Mouse (Mus musculus) hindbrain, embryonic 14.5 days (tissue): Measurements from ENCODE around the gene Trim41. TPM values are rescaled to one million over a fixed set of nuclear protein-coding genes. Genes with fewer than 3 reads are reported as not detected.

Experiments used
- ATAC-seq: fragments of 200-750 bp; cut with Nextera tagmentation; 2 replicates; pipeline ENCODE4 v1.8.0; 2017; ENCODE audit warnings: moderate number of reproducible peaks, mild to moderate bottlenecking, moderate TSS enrichment, moderate library complexity; ENCODE audit not compliant: low FRiP score
- DNase-seq: peaks from one replicate; pipeline ENCODE4 v3.0.0-alpha.2; 2015; ENCODE audit warnings: low spot score
- H3K27ac ChIP-seq: fragments of 300-500 bp; sonication (generic); 2 replicates; pipeline ENCODE4 v1.5.1; 2014; ENCODE audit warnings: mild to moderate bottlenecking, moderate library complexity
- H3K27me3 ChIP-seq: fragments of 300-500 bp; sonication (generic); 2 replicates; pipeline ENCODE4 v1.6.1; 2014; ENCODE audit warnings: mild to moderate bottlenecking, low read length, mixed read lengths; ENCODE audit not compliant: control insufficient read depth, insufficient read depth
- H3K36me3 ChIP-seq: fragments of 300-500 bp; sonication (generic); replicated peaks from 2 replicates; pipeline ENCODE4 v1.6.1; 2014; ENCODE audit not compliant: control insufficient read depth, insufficient read depth
- H3K4me1 ChIP-seq: fragments of 300-500 bp; sonication (generic); replicated peaks from 2 replicates; pipeline ENCODE4 v1.6.1; 2014; ENCODE audit warnings: antibody characterized with exemption, low read length, mixed read lengths; ENCODE audit not compliant: control insufficient read depth, insufficient read depth
- H3K4me2 ChIP-seq: fragments of 300-500 bp; sonication (generic); replicated peaks from 2 replicates; pipeline ENCODE4 v1.6.1; 2014; ENCODE audit warnings: mild to moderate bottlenecking, moderate library complexity
- H3K4me3 ChIP-seq: fragments of 300-500 bp; sonication (generic); replicated peaks from 2 replicates; pipeline ENCODE4 v1.5.1; 2014; ENCODE audit warnings: mild to moderate bottlenecking, low read length
- H3K9ac ChIP-seq: fragments of 300-500 bp; sonication (generic); 2 replicates; pipeline ENCODE4 v1.6.1; 2014
- H3K9me3 ChIP-seq: fragments of 300-500 bp; sonication (generic); 2 replicates; pipeline ENCODE4 v1.6.1; 2016; ENCODE audit warnings: low read length; ENCODE audit not compliant: control insufficient read depth
- WGBS: fragments of 180-500 bp; shearing (Covaris S2); extraction: QIAGEN DNeasy Blood & Tissue Kit; methylation state at CpG from one replicate; pipeline ENCODE4 v1.1.7; 2014; 5-methylcytosine and 5-hydroxymethylcytosine counted together
- polyA plus RNA-seq: library from polyadenylated mRNA; unstranded; fragments of >200 nt; fragmentation: Nextera tagmentation; extraction: Ambion mirVana; gene quantifications from 2 replicates; pipeline ENCODE4 v1.2.1, GENCODE M21; 2014

Trim41 gene
- polyA plus RNA-seq, 1 experiment from 2014 or later: 5.6 TPM

GRCm38 (mm10) chr11:48771691-48772090 is 45.5 kb downstream of the Trim41 start:
- H3K36me3 ChIP-seq: no peaks in the 10 kb centered on the region
- no peak overlapping the region for H3K27ac ChIP-seq
- DNase-seq: peak; percentile 34
- H3K4me2 ChIP-seq: no peak overlapping the region
- H3K9me3 ChIP-seq: no peaks in the 10 kb centered on the region
- ATAC-seq: no peak
- H3K9ac ChIP-seq: no peak overlapping the region
- H3K4me3 ChIP-seq: no peak overlapping the region
- 12% methylated on average over 2 of the region's 2 CpGs for WGBS
- no peaks in the 10 kb centered on the region for H3K27me3 ChIP-seq
- H3K4me1 ChIP-seq: no peaks in the 10 kb centered on the region

GRCm38 (mm10) chr11:48767195-48767876 is 49.8 kb downstream of the Trim41 start:
- Histone ChIP-seq H3K27ac (no peak overlapping the region), H3K36me3 (no peaks in the 10 kb centered on the region), H3K4me3 (no peak overlapping the region), H3K4me2 (no peak overlapping the region), H3K9ac (no peak overlapping the region), H3K27me3 (no peaks in the 10 kb centered on the region), H3K4me1 (no peaks in the 10 kb centered on the region), H3K9me3 (no peaks in the 10 kb centered on the region)
- WGBS: 89% methylated on average over 14 of the region's 14 CpGs
- no peak for DNase-seq
- ATAC-seq: no peak

- Histone ChIP-seq H3K4me1 (no peaks in the 10 kb centered on the region), H3K27ac (no peak overlapping the region), H3K4me2 (no peak overlapping the region), H3K9me3 (no peaks in the 10 kb centered on the region), H3K9ac (no peak overlapping the region), H3K27me3 (no peaks in the 10 kb centered on the region), H3K36me3 (no peaks in the 10 kb centered on the region), H3K4me3 (no peak overlapping the region)
- WGBS: 93% methylated on average over 9 of the region's 9 CpGs
- DNase-seq (no peak), ATAC-seq (no peak)
Observed at GRCm38 (mm10) chr11:48764119-48764518, 53.0 kb downstream of the Trim41 start.

GRCm38 (mm10) chr11:48759021-48759420 is 58.1 kb downstream of the Trim41 start:
- no peaks in the 10 kb centered on the region for H3K9me3 ChIP-seq
- no peak overlapping the region for H3K4me2 ChIP-seq
- no peaks in the 10 kb centered on the region for H3K27me3 ChIP-seq
- WGBS: 84% methylated on average over 8 of the region's 8 CpGs
- H3K9ac ChIP-seq: no peak overlapping the region
- ATAC-seq: no peak
- no peak for DNase-seq
- no peak overlapping the region for H3K27ac ChIP-seq
- no peak overlapping the region for H3K4me3 ChIP-seq
- no peaks in the 10 kb centered on the region for H3K4me1 ChIP-seq
- H3K36me3 ChIP-seq: no peaks in the 10 kb centered on the region

Other genes with a start within 250 kb of the Trim41 start
- gene Rack1, start 17.0 kb downstream of the Trim41 start, polyA plus RNA-seq: 418 and 454 TPM in 2 replicates
- 1.7 and 2.5 TPM in 2 replicates for gene Trim7, start 8.8 kb upstream of the Trim41 start, polyA plus RNA-seq
- gene Gm12184, start 9.3 kb upstream of the Trim41 start, polyA plus RNA-seq: 1.6 and 2.4 TPM in 2 replicates
- gene Irgm1, start 54.3 kb upstream of the Trim41 start, polyA plus RNA-seq: 4.0 and 4.2 TPM in 2 replicates
- 0.16 and 0.74 TPM in 2 replicates for gene Gm5431, start 84.9 kb upstream of the Trim41 start, polyA plus RNA-seq
- gene Psme2b, start 128.8 kb upstream of the Trim41 start, polyA plus RNA-seq: 2.0 and 2.1 TPM in 2 replicates
- not detected in 2 replicates for gene Olfr56, start 161.5 kb upstream of the Trim41 start, polyA plus RNA-seq
- 0.39 and 0.51 TPM in 2 replicates for gene 9930111J21Rik1, start 162.0 kb upstream of the Trim41 start, polyA plus RNA-seq
- 0.08 TPM in 1 of 2 replicates, not detected in the other for gene Gm12185, start 174.9 kb upstream of the Trim41 start, polyA plus RNA-seq
- not detected in 2 replicates for gene Tgtp1, start 176.8 kb upstream of the Trim41 start, polyA plus RNA-seq
- gene 9930111J21Rik2, start 233.9 kb upstream of the Trim41 start, polyA plus RNA-seq: 0.21 and 0.41 TPM in 2 replicates
- gene Tgtp2, start 246.9 kb upstream of the Trim41 start, polyA plus RNA-seq: not detected in 2 replicates